Mouse (Mus musculus) forebrain, embryonic 13.5 days (tissue): Measurements from ENCODE around the gene Olfr1289. TPM values are rescaled to one million over a fixed set of nuclear protein-coding genes. Genes with fewer than 3 reads are reported as not detected.

Source experiments
- ATAC-seq: fragments of 200-750 bp; cut with Nextera tagmentation; 2 replicates; pipeline ENCODE4 v1.8.0; 2017
- H3K27ac ChIP-seq: fragments of 300-500 bp; sonication (generic); 2 replicates; pipeline ENCODE4 v1.5.1; 2015; ENCODE audit warnings: inconsistent platforms, mild to moderate bottlenecking, moderate library complexity
- H3K27me3 ChIP-seq: fragments of 300-500 bp; sonication (generic); 2 replicates; pipeline ENCODE4 v1.6.1; 2015; ENCODE audit warnings: mild to moderate bottlenecking, inconsistent platforms
- H3K36me3 ChIP-seq: fragments of 300-500 bp; sonication (generic); 2 replicates; pipeline ENCODE4 v1.6.1; 2015; ENCODE audit warnings: mild to moderate bottlenecking, inconsistent platforms; ENCODE audit not compliant: poor library complexity, severe bottlenecking
- H3K4me1 ChIP-seq: fragments of 300-500 bp; sonication (generic); 2 replicates; pipeline ENCODE4 v1.6.1; 2015; ENCODE audit warnings: inconsistent platforms
- H3K4me2 ChIP-seq: fragments of 300-500 bp; sonication (generic); 2 replicates; pipeline ENCODE4 v1.6.1; 2015; ENCODE audit warnings: inconsistent platforms, mild to moderate bottlenecking, moderate library complexity
- H3K4me3 ChIP-seq: fragments of 300-500 bp; sonication (generic); 2 replicates; pipeline ENCODE4 v1.5.1; 2015; ENCODE audit warnings: mild to moderate bottlenecking, inconsistent platforms
- H3K9ac ChIP-seq: fragments of 300-500 bp; sonication (generic); 2 replicates; pipeline ENCODE4 v1.6.1; 2015; ENCODE audit warnings: mild to moderate bottlenecking, inconsistent platforms
- H3K9me3 ChIP-seq: fragments of 300-500 bp; sonication (generic); replicated peaks from 2 replicates; pipeline ENCODE4 v1.6.1; 2016; ENCODE audit warnings: inconsistent platforms
- WGBS: fragments of 180-500 bp; shearing (Covaris S2); methylation state at CpG from one replicate; pipeline ENCODE4 v1.1.7; 2015; 5-methylcytosine and 5-hydroxymethylcytosine counted together
- polyA plus RNA-seq: library from polyadenylated mRNA; unstranded; fragments of >200 nt; fragmentation: Nextera tagmentation; extraction: Ambion mirVana; gene quantifications from 2 replicates; pipeline ENCODE4 v1.2.1, GENCODE M21; 2015

The Olfr1289 gene
- polyA plus RNA-seq: not detected in 2 replicates

GRCm38 (mm10) chr2:111480519-111480918 lies at the start of gene Olfr1289:
Olfr1289 (plus strand) TSS chr2:111480819.
- Histone ChIP-seq H3K27ac (no peak within 1 kb of the TSS), H3K4me1 (no peaks in the 10 kb centered on the region), H3K27me3 (no peaks in the 10 kb centered on the region), H3K9me3 (no peaks in the 10 kb centered on the region), H3K4me2 (no peak within 1 kb of the TSS), H3K4me3 (no peak within 1 kb of the TSS), H3K36me3 (no peaks in the 10 kb centered on the region), H3K9ac (no peak within 1 kb of the TSS)
- 87% methylated on average over 1 of the region's 1 CpGs for WGBS
- no peak for ATAC-seq

- WGBS: 71% methylated on average over 1 of the region's 1 CpGs
- no peak within 1 kb of the TSS for H3K27ac ChIP-seq
Measured at GRCm38 (mm10) chr2:111448842-111449241, 31.8 kb upstream of the Olfr1289 start, which contains the start of gene Olfr1287. Olfr1287 (plus strand) TSS chr2:111449142.

GRCm38 (mm10) chr2:111473801-111474200 lies 6.8 kb upstream of the Olfr1289 start, which contains the start of gene Olfr1288:
Olfr1288 (plus strand) TSS chr2:111474101.
- ATAC-seq: no peak
- Histone ChIP-seq H3K4me1 (no peaks in the 10 kb centered on the region), H3K27ac (no peak within 1 kb of the TSS), H3K27me3 (no peaks in the 10 kb centered on the region), H3K4me2 (no peak within 1 kb of the TSS), H3K4me3 (no peak within 1 kb of the TSS), H3K36me3 (no peaks in the 10 kb centered on the region), H3K9me3 (no peaks in the 10 kb centered on the region), H3K9ac (no peak within 1 kb of the TSS)
- WGBS: 93% methylated on average over 1 of the region's 1 CpGs

More at GRCm38 (mm10) chr2:111448842-111449241, 31.8 kb upstream of the Olfr1289 start, which contains the start of gene Olfr1287:
- no peak for ATAC-seq
- Histone ChIP-seq H3K9ac (no peak within 1 kb of the TSS), H3K4me1 (no peaks in the 10 kb centered on the region), H3K36me3 (no peaks in the 10 kb centered on the region), H3K4me3 (no peak within 1 kb of the TSS), H3K4me2 (no peak within 1 kb of the TSS), H3K27me3 (no peaks in the 10 kb centered on the region), H3K9me3 (no peaks in the 10 kb centered on the region)

GRCm38 (mm10) chr2:111493729-111494128 lies 13.1 kb downstream of the Olfr1289 start, which contains the start of gene Olfr1290:
Olfr1290 (minus strand) TSS chr2:111493829.
- no peak within 1 kb of the TSS for H3K27ac ChIP-seq
- 84% methylated on average over 5 of the region's 5 CpGs for WGBS
- no peak within 1 kb of the TSS for H3K4me3 ChIP-seq
- no peaks in the 10 kb centered on the region for H3K9me3 ChIP-seq
- H3K9ac ChIP-seq: no peak within 1 kb of the TSS
- H3K36me3 ChIP-seq: no peaks in the 10 kb centered on the region
- H3K4me1 ChIP-seq: no peaks in the 10 kb centered on the region
- no peak for ATAC-seq
- H3K4me2 ChIP-seq: no peak within 1 kb of the TSS
- no peaks in the 10 kb centered on the region for H3K27me3 ChIP-seq

GRCm38 (mm10) chr2:111496880-111497279 lies 16.3 kb downstream of the Olfr1289 start, which contains the start of gene Olfr1291-ps1:
Olfr1291-ps1 (plus strand) TSS chr2:111497180.
- Histone ChIP-seq H3K36me3 (no peaks in the 10 kb centered on the region), H3K4me3 (no peak within 1 kb of the TSS), H3K4me2 (no peak within 1 kb of the TSS), H3K4me1 (no peaks in the 10 kb centered on the region), H3K9me3 (no peaks in the 10 kb centered on the region), H3K27me3 (no peaks in the 10 kb centered on the region), H3K27ac (no peak within 1 kb of the TSS), H3K9ac (no peak within 1 kb of the TSS)
- ATAC-seq: no peak
- 91% methylated on average over 3 of the region's 3 CpGs for WGBS

- Histone ChIP-seq H3K36me3 (no peaks in the 10 kb centered on the region), H3K4me1 (no peaks in the 10 kb centered on the region), H3K9me3 (peaks cover 5% of the 10 kb centered on the region; the same call in 1 of the 2 replicates), H3K27ac (no peak overlapping the region), H3K4me2 (no peak overlapping the region), H3K4me3 (no peak overlapping the region), H3K27me3 (no peaks in the 10 kb centered on the region), H3K9ac (no peak overlapping the region)
- no peak for ATAC-seq
- WGBS: 92% methylated on average over 10 of the region's 10 CpGs
Measured at GRCm38 (mm10) chr2:111517451-111517850, 36.8 kb downstream of the Olfr1289 start.

GRCm38 (mm10) chr2:111524903-111525302 lies 44.3 kb downstream of the Olfr1289 start, which contains the start of gene Olfr1293-ps:
Olfr1293-ps (plus strand) TSS chr2:111525203.
- H3K4me3 ChIP-seq: no peak within 1 kb of the TSS
- no peak within 1 kb of the TSS for H3K9ac ChIP-seq
- no peaks in the 10 kb centered on the region for H3K4me1 ChIP-seq
- H3K27me3 ChIP-seq: no peaks in the 10 kb centered on the region
- no peak within 1 kb of the TSS for H3K4me2 ChIP-seq
- 0 out of 2 replicates have a peak, but pooled peaks cover under 1% of the 10 kb centered on the region for H3K9me3 ChIP-seq
- WGBS: 98% methylated on average over 1 of the region's 1 CpGs
- no peak for ATAC-seq
- H3K27ac ChIP-seq: no peak within 1 kb of the TSS
- H3K36me3 ChIP-seq: no peaks in the 10 kb centered on the region

Other genes starting within 250 kb of the Olfr1289 start
- not detected in 2 replicates for gene Olfr1275, start 245.5 kb upstream of the Olfr1289 start, polyA plus RNA-seq
- gene Olfr1276, start 226.3 kb upstream of the Olfr1289 start, polyA plus RNA-seq: not detected in 2 replicates
- gene Olfr1277, start 206.7 kb upstream of the Olfr1289 start, polyA plus RNA-seq: not detected in 2 replicates
- gene Olfr1278, start 190.7 kb upstream of the Olfr1289 start, polyA plus RNA-seq: not detected in 2 replicates
- not detected in 2 replicates for gene Olfr1279, start 180.2 kb upstream of the Olfr1289 start, polyA plus RNA-seq
- gene Olfr1280, start 166.8 kb upstream of the Olfr1289 start, polyA plus RNA-seq: not detected in 2 replicates
- not detected in 2 replicates for gene Olfr1281, start 154.3 kb upstream of the Olfr1289 start, polyA plus RNA-seq
- gene Olfr1282, start 144.7 kb upstream of the Olfr1289 start, polyA plus RNA-seq: not detected in 2 replicates
- not detected in 2 replicates for gene Olfr1283, start 114.0 kb upstream of the Olfr1289 start, polyA plus RNA-seq
- not detected in 2 replicates for gene Olfr1284, start 105.3 kb upstream of the Olfr1289 start, polyA plus RNA-seq
- not detected in 2 replicates for gene Olfr1286, start 57.7 kb upstream of the Olfr1289 start, polyA plus RNA-seq
- gene Olfr1287, start 31.7 kb upstream of the Olfr1289 start, polyA plus RNA-seq: not detected in 2 replicates
- gene Olfr1288, start 6.7 kb upstream of the Olfr1289 start, polyA plus RNA-seq: not detected in 2 replicates
- not detected in 2 replicates for gene Olfr1290, start 13.0 kb downstream of the Olfr1289 start, polyA plus RNA-seq
- gene Olfr1291-ps1, start 16.4 kb downstream of the Olfr1289 start, polyA plus RNA-seq: not detected in 2 replicates
- gene Olfr1293-ps, start 44.4 kb downstream of the Olfr1289 start, polyA plus RNA-seq: not detected in 2 replicates
- not detected in 2 replicates for gene Olfr1294, start 59.5 kb downstream of the Olfr1289 start, polyA plus RNA-seq
- not detected in 2 replicates for gene Olfr1295, start 88.9 kb downstream of the Olfr1289 start, polyA plus RNA-seq
- not detected in 2 replicates for gene Olfr1297, start 145.7 kb downstream of the Olfr1289 start, polyA plus RNA-seq
- not detected in 2 replicates for gene Olfr1298, start 168.4 kb downstream of the Olfr1289 start, polyA plus RNA-seq
- not detected in 2 replicates for gene Olfr1299, start 180.6 kb downstream of the Olfr1289 start, polyA plus RNA-seq